Mouse (Mus musculus) forebrain, embryonic 16.5 days (tissue): ENCODE results near the gene Nsmce4a. TPM values are rescaled to one million over a fixed set of nuclear protein-coding genes. Genes with fewer than 3 reads are reported as not detected.

Experiments used
- ATAC-seq: fragments of 200-750 bp; cut with Nextera tagmentation; 2 replicates; pipeline ENCODE4 v1.8.0; 2017; ENCODE audit warnings: mild to moderate bottlenecking, moderate library complexity
- H3K27ac ChIP-seq: fragments of 300-500 bp; sonication (generic); 2 replicates; pipeline ENCODE4 v1.5.1; 2014; ENCODE audit warnings: low read length, control low read depth
- H3K27me3 ChIP-seq: fragments of 300-500 bp; sonication (generic); replicated peaks from 2 replicates; pipeline ENCODE4 v1.6.1; 2014; ENCODE audit warnings: low read length; ENCODE audit not compliant: control insufficient read depth, insufficient read depth
- H3K36me3 ChIP-seq: fragments of 300-500 bp; sonication (generic); 2 replicates; pipeline ENCODE4 v1.6.1; 2014; ENCODE audit not compliant: control insufficient read depth, insufficient read depth
- H3K4me1 ChIP-seq: fragments of 300-500 bp; sonication (generic); replicated peaks from 2 replicates; pipeline ENCODE4 v1.6.1; 2014; ENCODE audit warnings: low read length; ENCODE audit not compliant: control insufficient read depth, insufficient read depth
- H3K4me2 ChIP-seq: fragments of 300-500 bp; sonication (generic); 2 replicates; pipeline ENCODE4 v1.6.1; 2014; ENCODE audit warnings: mild to moderate bottlenecking, low read length, control low read depth
- H3K4me3 ChIP-seq: fragments of 300-500 bp; sonication (generic); replicated peaks from 2 replicates; pipeline ENCODE4 v1.5.1; 2014; ENCODE audit warnings: mild to moderate bottlenecking, low read length, control low read depth
- H3K9ac ChIP-seq: fragments of 300-500 bp; sonication (generic); replicated peaks from 2 replicates; pipeline ENCODE4 v1.6.1; 2014; ENCODE audit warnings: low read depth, low read length, control low read depth
- H3K9me3 ChIP-seq: fragments of 300-500 bp; sonication (generic); 2 replicates; pipeline ENCODE4 v1.6.1; 2016; ENCODE audit warnings: low read length; ENCODE audit not compliant: control insufficient read depth
- WGBS: fragments of 180-500 bp; shearing (Covaris S2); extraction: QIAGEN DNeasy Blood & Tissue Kit; methylation state at CpG from one replicate; pipeline ENCODE4 v1.1.7; 2014; 5-methylcytosine and 5-hydroxymethylcytosine counted together
- polyA plus RNA-seq: library from polyadenylated mRNA; unstranded; fragments of >200 nt; fragmentation: Nextera tagmentation; extraction: Ambion mirVana; gene quantifications from 2 replicates; pipeline ENCODE4 v1.2.1, GENCODE M21; 2015

Nsmce4a gene
- polyA plus RNA-seq, 1 experiment from 2014 or later = 92.2 TPM

DNA sequence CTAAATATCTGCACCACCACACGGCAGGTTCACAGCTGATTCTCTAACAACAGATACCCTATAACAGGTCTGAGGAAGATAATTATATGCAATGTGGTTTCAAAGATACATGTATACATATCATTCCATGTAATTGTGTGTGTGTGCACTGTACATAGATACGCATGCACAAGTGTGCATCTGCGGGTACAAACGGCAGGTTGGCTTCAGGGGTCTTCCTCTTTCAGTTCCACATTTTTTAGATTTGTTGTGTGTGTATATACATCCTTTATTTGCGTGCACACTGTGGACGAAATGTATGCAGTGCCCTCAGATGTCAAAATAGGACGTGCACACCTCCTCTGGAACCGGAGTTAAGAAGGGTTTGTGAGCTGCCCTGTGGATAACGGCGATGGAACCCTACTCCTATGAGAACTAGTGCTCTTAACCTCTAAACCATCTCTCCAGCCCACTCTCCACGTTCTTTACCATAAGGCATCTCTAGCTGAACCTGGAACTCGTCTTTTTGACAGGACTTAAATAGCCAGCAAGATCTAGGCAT lies 25.2 kb downstream of the Nsmce4a start:
- Histone ChIP-seq H3K36me3 (no peaks in the 10 kb centered on the region; the same call in 1 of the 2 replicates), H3K27me3 (no peaks in the 10 kb centered on the region), H3K4me1 (peaks cover 19% of the 10 kb centered on the region), H3K4me3 (peak overlapping the region; percentile 95), H3K9ac (no peak overlapping the region), H3K9me3 (no peaks in the 10 kb centered on the region), H3K27ac (no peak overlapping the region), H3K4me2 (peak overlapping the region; percentile 10; the same call in 1 of the 2 replicates)
- 85% methylated on average over 12 of the region's 12 CpGs for WGBS
- ATAC-seq = peak; percentile 3; the same call in 1 of the 2 replicates

DNA sequence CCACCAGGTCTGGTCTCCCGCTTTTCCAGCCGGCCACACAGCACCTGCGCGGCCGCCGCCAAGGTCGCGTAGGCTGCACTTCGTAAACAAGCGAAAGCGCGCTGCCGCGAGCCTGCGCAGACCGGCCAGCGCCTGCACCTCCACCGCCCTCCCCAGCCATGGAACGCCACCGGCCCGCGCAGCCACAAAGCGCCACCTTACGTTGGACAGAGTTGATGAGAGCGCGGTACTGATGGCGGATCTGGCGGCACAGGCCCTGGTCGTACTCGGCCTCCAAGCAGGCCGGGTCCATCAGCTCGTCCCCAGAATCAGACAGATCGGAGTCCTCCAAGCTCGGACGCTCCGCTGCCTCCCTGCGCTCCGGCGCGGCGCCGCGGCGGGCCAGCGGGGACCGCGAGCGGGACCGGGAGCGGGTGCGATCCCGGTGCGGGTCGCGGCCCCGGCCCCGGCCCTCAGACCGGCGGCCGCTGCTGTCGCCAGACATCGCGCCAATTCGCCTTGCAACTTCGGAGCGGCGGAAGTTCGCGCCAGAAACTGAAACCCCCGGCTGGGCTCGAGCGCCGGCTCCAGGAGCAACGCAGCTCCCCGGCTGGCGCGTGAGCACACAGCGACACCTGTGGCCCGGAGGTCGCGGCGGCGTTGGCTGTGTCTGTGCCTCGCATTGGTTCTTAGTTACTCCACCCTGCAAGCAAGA lies 26.0 kb downstream of the Nsmce4a start:
- peak overlapping the region; percentile 86 for H3K4me2 ChIP-seq
- no peaks in the 10 kb centered on the region for H3K27me3 ChIP-seq
- H3K36me3 ChIP-seq = peaks cover 4% of the 10 kb centered on the region; the same call in 1 of the 2 replicates
- H3K9ac ChIP-seq = peak overlapping the region; percentile 90
- no peaks in the 10 kb centered on the region for H3K9me3 ChIP-seq
- H3K27ac ChIP-seq = peak overlapping the region; percentile 97
- H3K4me1 ChIP-seq = peaks cover 18% of the 10 kb centered on the region
- peak; percentile 96 for ATAC-seq
- peak overlapping the region; percentile 95 for H3K4me3 ChIP-seq
- under 1% methylated on average over 82 of the region's 84 CpGs for WGBS

DNA sequence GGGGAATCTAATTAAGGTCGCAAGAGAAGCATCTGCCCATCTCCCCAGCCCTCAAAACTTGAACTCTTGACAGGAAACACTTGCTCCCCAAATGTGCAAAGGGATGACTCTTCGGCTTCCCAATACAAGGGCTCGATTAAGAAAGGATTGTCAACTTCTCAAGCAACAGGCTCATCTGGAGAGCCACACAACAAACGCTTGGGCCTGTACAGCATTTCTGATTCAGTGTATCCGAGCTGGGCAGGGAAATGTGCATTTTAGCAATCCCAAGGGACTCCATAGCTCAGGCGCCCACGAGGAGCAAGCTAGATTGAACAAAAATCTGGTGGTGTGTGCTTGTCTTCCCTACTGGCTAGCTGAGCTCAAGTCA lies 26.5 kb downstream of the Nsmce4a start:
- H3K9ac ChIP-seq = peak overlapping the region; percentile 90
- no peaks in the 10 kb centered on the region for H3K9me3 ChIP-seq
- ATAC-seq = peak; percentile 46; the same call in 1 of the 2 replicates
- peaks cover 4% of the 10 kb centered on the region; the same call in 1 of the 2 replicates for H3K36me3 ChIP-seq
- peak overlapping the region; percentile 97 for H3K27ac ChIP-seq
- peak overlapping the region; percentile 86 for H3K4me2 ChIP-seq
- H3K4me1 ChIP-seq = peaks cover 18% of the 10 kb centered on the region
- 6% methylated on average over 7 of the region's 7 CpGs for WGBS
- H3K4me3 ChIP-seq = peak overlapping the region; percentile 95
- H3K27me3 ChIP-seq = no peaks in the 10 kb centered on the region

DNA sequence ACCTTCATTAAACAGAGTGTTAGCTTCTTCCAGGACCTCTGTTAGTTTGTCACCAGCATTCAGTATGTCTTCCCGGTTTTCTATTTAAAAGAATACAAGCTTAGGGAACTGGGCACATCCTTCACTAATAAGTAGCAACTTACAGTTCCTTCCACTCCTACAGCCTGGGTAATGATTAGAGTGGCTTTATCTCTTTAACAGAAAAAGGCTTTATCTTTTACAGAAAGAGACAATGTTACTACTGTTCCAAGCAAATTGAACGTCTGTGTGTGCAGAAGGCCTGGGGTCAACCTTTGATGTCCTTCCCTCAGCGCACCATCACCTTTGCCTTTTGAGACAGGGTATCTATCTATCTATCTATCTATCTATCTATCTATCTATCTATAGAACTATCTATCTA lies 27.0 kb downstream of the Nsmce4a start:
- Histone ChIP-seq H3K4me1 (peaks cover 18% of the 10 kb centered on the region), H3K4me2 (peak overlapping the region; percentile 86), H3K9ac (peak overlapping the region; percentile 90), H3K9me3 (no peaks in the 10 kb centered on the region), H3K4me3 (peak overlapping the region; percentile 95), H3K27me3 (no peaks in the 10 kb centered on the region), H3K27ac (no peak overlapping the region), H3K36me3 (peaks cover 4% of the 10 kb centered on the region; the same call in 1 of the 2 replicates)
- 48% methylated on average over 3 of the region's 3 CpGs for WGBS
- ATAC-seq = no peak

DNA sequence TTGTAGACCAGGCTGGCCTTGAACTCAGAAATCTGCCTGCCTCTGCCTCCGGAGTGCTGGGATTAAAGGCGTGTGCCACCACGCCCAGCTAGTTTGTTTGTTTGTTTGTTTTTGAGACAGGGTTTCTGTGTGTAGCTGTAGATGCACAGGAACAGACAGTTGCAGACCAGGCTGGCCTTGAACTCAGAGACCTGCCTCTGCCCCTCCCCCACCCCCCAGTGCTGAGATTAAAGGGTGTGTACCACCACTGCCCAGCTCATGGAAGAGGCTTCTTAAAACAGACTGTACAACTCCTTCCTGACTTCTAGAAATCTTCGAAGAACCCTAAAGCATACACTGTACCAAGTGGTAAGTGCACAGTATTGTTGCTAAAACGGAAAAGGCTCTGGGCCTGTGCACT lies 27.5 kb downstream of the Nsmce4a start:
- Histone ChIP-seq H3K4me3 (no peak overlapping the region), H3K9ac (no peak overlapping the region), H3K27ac (no peak overlapping the region), H3K4me1 (peaks cover 18% of the 10 kb centered on the region), H3K4me2 (no peak overlapping the region), H3K27me3 (no peaks in the 10 kb centered on the region), H3K36me3 (peaks cover 4% of the 10 kb centered on the region; the same call in 1 of the 2 replicates), H3K9me3 (no peaks in the 10 kb centered on the region)
- WGBS = 92% methylated on average over 5 of the region's 5 CpGs
- ATAC-seq = no peak

DNA sequence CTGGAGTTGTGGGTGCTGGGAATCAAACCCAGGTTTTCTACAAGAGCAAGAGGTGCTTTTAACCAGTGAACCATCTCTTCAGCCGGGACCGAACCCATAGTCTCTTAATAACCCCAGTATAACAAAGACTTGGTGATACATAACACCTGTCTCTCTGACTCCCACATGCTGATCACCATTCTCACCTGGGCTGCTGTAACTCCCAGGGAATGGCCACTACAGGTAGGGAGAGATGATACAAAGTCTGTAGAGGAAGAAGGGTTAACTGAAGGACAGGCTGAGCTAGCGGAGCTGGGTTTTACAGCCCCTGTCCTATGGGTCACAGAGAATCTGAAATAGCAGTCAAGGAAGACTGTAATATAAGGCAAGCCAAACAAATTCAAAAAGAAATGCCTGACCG lies 29.7 kb downstream of the Nsmce4a start:
- H3K27me3 ChIP-seq = no peaks in the 10 kb centered on the region
- WGBS = 98% methylated on average over 4 of the region's 4 CpGs
- H3K36me3 ChIP-seq = peaks cover 7% of the 10 kb centered on the region
- H3K4me2 ChIP-seq = no peak overlapping the region
- no peak overlapping the region for H3K4me3 ChIP-seq
- peaks cover 18% of the 10 kb centered on the region for H3K4me1 ChIP-seq
- H3K9me3 ChIP-seq = no peaks in the 10 kb centered on the region
- H3K27ac ChIP-seq = no peak overlapping the region
- no peak for ATAC-seq
- H3K9ac ChIP-seq = no peak overlapping the region

DNA sequence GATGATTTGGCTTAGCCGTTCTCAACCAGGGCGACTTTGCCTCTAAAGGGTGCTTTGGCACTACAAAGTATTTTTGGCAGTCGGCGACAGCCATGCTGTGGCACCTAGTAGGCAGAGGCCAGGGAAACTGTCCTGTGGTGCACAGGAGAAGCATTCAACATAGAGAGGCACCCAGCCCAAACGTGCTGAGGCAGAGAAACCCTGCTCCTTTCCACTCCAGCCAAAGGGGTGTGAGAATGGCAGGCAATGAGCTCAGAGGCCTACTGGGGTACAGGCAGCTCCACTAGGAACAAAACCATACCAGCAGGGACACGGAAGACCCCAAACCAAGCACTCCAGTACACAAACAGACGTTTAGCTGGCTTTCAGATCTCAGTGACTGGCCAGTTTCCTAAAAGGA lies 32.7 kb downstream of the Nsmce4a start:
- no peak overlapping the region for H3K4me3 ChIP-seq
- peaks cover 14% of the 10 kb centered on the region for H3K36me3 ChIP-seq
- 87% methylated on average over 7 of the region's 7 CpGs for WGBS
- peaks cover 4% of the 10 kb centered on the region for H3K4me1 ChIP-seq
- no peak overlapping the region for H3K9ac ChIP-seq
- H3K9me3 ChIP-seq = no peaks in the 10 kb centered on the region
- H3K27ac ChIP-seq = no peak overlapping the region
- no peak for ATAC-seq
- H3K27me3 ChIP-seq = no peaks in the 10 kb centered on the region
- no peak overlapping the region for H3K4me2 ChIP-seq

DNA sequence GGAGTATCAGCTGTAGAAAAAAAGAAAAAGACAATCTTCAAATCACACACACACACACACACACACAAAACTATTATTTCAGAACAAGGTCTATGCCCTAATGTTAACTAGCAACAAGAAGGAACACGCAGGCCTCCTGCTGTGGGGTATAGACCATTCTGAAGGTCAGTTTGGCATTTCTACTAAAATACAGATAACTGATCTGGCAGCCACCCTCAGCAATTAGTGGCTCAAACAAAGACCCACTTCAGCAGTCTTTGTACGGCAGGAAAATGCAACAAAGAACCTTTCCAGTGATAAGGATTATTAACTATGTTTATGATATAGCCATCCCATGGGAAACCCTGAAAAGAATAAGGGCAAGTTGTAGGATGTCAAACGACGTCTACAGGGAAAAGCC lies 35.9 kb downstream of the Nsmce4a start:
- Histone ChIP-seq H3K4me3 (no peak overlapping the region), H3K9ac (no peak overlapping the region), H3K27ac (no peak overlapping the region), H3K4me1 (peaks cover 3% of the 10 kb centered on the region; the same call in 1 of the 2 replicates), H3K27me3 (no peaks in the 10 kb centered on the region), H3K4me2 (no peak overlapping the region), H3K36me3 (peaks cover 13% of the 10 kb centered on the region), H3K9me3 (no peaks in the 10 kb centered on the region)
- no peak for ATAC-seq
- 80% methylated on average over 4 of the region's 4 CpGs for WGBS

DNA sequence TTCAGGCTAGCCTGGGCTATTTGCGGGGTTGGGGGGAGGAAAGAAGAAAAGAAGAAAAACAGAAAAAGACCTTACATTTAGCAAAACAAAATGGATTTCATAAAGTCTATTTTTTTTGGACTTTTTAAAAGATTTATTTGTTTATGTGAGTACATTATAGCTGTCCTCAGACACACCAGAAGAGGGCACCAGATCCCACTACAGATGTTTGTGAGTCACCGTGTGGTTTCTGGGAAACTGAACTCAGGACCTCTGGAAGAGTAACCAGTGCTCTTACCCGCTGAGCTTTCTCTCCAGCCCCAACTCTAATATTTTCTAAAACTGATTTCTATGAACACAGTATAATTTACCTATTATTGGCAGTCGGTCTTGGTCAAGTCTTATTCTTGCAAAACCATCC lies 37.7 kb downstream of the Nsmce4a start:
- Histone ChIP-seq H3K27ac (no peak overlapping the region), H3K36me3 (peaks cover 12% of the 10 kb centered on the region), H3K9me3 (no peaks in the 10 kb centered on the region), H3K9ac (no peak overlapping the region), H3K4me1 (peaks cover 3% of the 10 kb centered on the region; the same call in 1 of the 2 replicates), H3K27me3 (no peaks in the 10 kb centered on the region), H3K4me2 (no peak overlapping the region), H3K4me3 (no peak overlapping the region)
- ATAC-seq = no peak
- 83% methylated on average over 4 of the region's 4 CpGs for WGBS
